Mouse (Mus musculus) heart, embryonic 11.5 days (tissue): ENCODE measurements at regions not wholly inside any gene's neighbourhood (a gene's known extent, or its start where the extent isn't known, plus 50 kb on each side); places are given as distances from the start of the nearest gene placed in this dataset.

Experiments
- ATAC-seq: fragments of 200-750 bp; cut with Nextera tagmentation; replicated peaks from 2 replicates; pipeline ENCODE4 v1.8.0; 2017; ENCODE audit warnings: moderate library complexity; ENCODE audit not compliant: insufficient number of reproducible peaks, low FRiP score, low TSS enrichment
- H3K27ac ChIP-seq: fragments of 300-500 bp; sonication (generic); 2 replicates; pipeline ENCODE4 v1.5.1; 2014; ENCODE audit warnings: mild to moderate bottlenecking, low read depth, low read length
- H3K27me3 ChIP-seq: fragments of 300-500 bp; sonication (generic); 2 replicates; pipeline ENCODE4 v1.6.1; 2014; ENCODE audit warnings: mild to moderate bottlenecking, low read length, mixed read lengths; ENCODE audit not compliant: control insufficient read depth, insufficient read depth
- H3K36me3 ChIP-seq: fragments of 300-500 bp; sonication (generic); 2 replicates; pipeline ENCODE4 v1.6.1; 2014; ENCODE audit warnings: mild to moderate bottlenecking, low read length, moderate library complexity, mixed read lengths; ENCODE audit not compliant: control insufficient read depth, insufficient read depth
- H3K4me1 ChIP-seq: fragments of 300-500 bp; sonication (generic); 2 replicates; pipeline ENCODE4 v1.6.1; 2014; ENCODE audit warnings: low read length; ENCODE audit not compliant: control insufficient read depth, insufficient read depth
- H3K4me2 ChIP-seq: fragments of 300-500 bp; sonication (generic); 2 replicates; pipeline ENCODE4 v1.6.1; 2014; ENCODE audit warnings: mild to moderate bottlenecking, moderate library complexity
- H3K4me3 ChIP-seq: fragments of 300-500 bp; sonication (generic); 2 replicates; pipeline ENCODE4 v1.5.1; 2014; ENCODE audit warnings: low read depth, low read length
- H3K9ac ChIP-seq: fragments of 300-500 bp; sonication (generic); 2 replicates; pipeline ENCODE4 v1.6.1; 2014; ENCODE audit warnings: mild to moderate bottlenecking, low read depth, low read length, moderate library complexity
- H3K9me3 ChIP-seq: fragments of 300-500 bp; sonication (generic); replicated peaks from 2 replicates; pipeline ENCODE4 v1.6.1; 2016; ENCODE audit warnings: low read length; ENCODE audit not compliant: control insufficient read depth
- WGBS: fragments of 180-500 bp; shearing (Covaris S2); extraction: QIAGEN DNeasy Blood & Tissue Kit; methylation state at CpG from one replicate; pipeline ENCODE4 v1.1.7; 2014; ENCODE audit not compliant: insufficient replicate concordance; 5-methylcytosine and 5-hydroxymethylcytosine counted together

GRCm38 (mm10) chr13:115316681-115317080 lies 214.9 kb upstream of the Itga1 start:
- Histone ChIP-seq H3K4me2 (no peak overlapping the region), H3K36me3 (no peaks in the 10 kb centered on the region), H3K4me3 (no peak overlapping the region), H3K4me1 (no peaks in the 10 kb centered on the region), H3K27ac (no peak overlapping the region), H3K9ac (no peak overlapping the region), H3K27me3 (no peaks in the 10 kb centered on the region), H3K9me3 (no peaks in the 10 kb centered on the region)
- 74% methylated on average over 3 of the region's 3 CpGs for WGBS
- no peak for ATAC-seq

DNA sequence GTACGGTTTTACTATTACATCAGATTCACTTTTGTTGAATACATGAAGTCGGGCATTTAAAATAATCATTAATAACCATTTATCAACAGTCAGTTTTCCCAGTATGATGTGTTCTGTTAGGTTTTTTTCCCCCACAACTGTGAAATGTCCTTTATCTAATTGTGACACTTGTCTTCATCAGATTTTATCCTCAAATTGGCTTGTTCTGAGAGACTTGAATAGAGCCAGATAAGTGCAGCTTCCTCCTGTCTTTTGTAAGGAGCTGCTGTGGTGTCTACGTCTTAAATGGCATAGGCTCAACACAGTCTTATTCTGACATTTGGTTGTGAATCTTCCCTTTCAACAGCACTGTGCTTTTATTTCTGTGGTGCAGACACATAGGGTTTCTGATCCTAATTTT lies 206.8 kb upstream of the Itga1 start:
- no peaks in the 10 kb centered on the region for H3K4me1 ChIP-seq
- H3K4me3 ChIP-seq, result no peak overlapping the region
- H3K9me3 ChIP-seq, result no peaks in the 10 kb centered on the region
- H3K27me3 ChIP-seq, result no peaks in the 10 kb centered on the region
- no peaks in the 10 kb centered on the region for H3K36me3 ChIP-seq
- H3K27ac ChIP-seq, result no peak overlapping the region
- no peak overlapping the region for H3K9ac ChIP-seq
- H3K4me2 ChIP-seq, result no peak overlapping the region
- no peak for ATAC-seq
- 65% methylated on average over 3 of the region's 3 CpGs for WGBS

GRCm38 (mm10) chr13:115287371-115287770 lies 185.6 kb upstream of the Itga1 start:
- Histone ChIP-seq H3K27me3 (no peaks in the 10 kb centered on the region), H3K9ac (no peak overlapping the region), H3K36me3 (no peaks in the 10 kb centered on the region), H3K27ac (no peak overlapping the region), H3K4me2 (no peak overlapping the region), H3K4me1 (no peaks in the 10 kb centered on the region), H3K4me3 (no peak overlapping the region), H3K9me3 (no peaks in the 10 kb centered on the region)
- ATAC-seq, result no peak
- 38% methylated on average over 3 of the region's 3 CpGs for WGBS

DNA sequence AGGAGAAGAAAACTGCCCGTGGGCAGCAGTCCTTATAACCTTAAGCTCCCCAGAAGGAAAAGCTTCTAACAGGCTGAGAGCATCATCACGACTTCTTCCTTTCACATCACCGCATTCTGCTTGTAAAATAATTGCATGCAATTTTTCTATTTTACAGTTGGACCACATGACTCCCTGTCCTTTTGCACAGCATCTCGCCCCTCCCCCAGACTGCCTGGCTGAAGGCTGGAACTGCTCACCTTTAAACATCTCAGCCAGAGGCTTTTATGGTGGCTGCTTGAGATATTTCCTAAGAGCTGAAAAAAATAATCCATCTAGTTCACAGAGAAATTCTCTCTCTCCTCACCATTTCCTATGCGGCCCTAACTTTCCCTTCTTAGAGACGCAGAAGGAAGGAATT lies 164.4 kb upstream of the Itga1 start:
- Histone ChIP-seq H3K27me3 (no peaks in the 10 kb centered on the region), H3K9me3 (no peaks in the 10 kb centered on the region), H3K4me2 (no peak overlapping the region), H3K9ac (no peak overlapping the region), H3K27ac (no peak overlapping the region), H3K4me1 (no peaks in the 10 kb centered on the region), H3K36me3 (no peaks in the 10 kb centered on the region), H3K4me3 (no peak overlapping the region)
- WGBS, result 77% methylated on average over 6 of the region's 6 CpGs
- ATAC-seq, result no peak

- Histone ChIP-seq H3K27ac (no peak overlapping the region), H3K9ac (no peak overlapping the region), H3K4me3 (no peak overlapping the region), H3K4me1 (no peaks in the 10 kb centered on the region), H3K27me3 (no peaks in the 10 kb centered on the region), H3K9me3 (no peaks in the 10 kb centered on the region), H3K4me2 (no peak overlapping the region), H3K36me3 (no peaks in the 10 kb centered on the region)
- no peak for ATAC-seq
- 61% methylated on average over 2 of the region's 2 CpGs for WGBS
Observed at GRCm38 (mm10) chr13:115257345-115257744, 155.6 kb upstream of the Itga1 start.

DNA sequence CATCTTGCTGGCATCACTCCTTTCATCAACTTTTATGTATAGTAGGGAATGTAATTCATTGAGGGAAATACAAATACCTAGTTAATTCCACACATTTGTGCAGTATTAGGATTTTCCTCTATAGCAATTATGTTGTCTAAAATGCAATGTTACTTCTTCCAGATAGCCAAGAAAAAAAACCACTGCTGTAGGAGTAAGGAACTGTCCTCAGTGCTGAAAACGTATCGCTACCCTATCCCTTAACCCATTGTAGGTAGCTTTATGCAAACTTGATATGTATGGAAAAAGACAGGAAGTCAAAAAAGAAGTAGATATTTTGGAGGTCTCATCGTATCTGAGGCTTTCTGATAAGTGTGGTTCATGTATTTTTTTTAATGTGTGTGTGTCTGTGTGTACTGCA lies 150.8 kb upstream of the Itga1 start:
- H3K9me3 ChIP-seq, result no peaks in the 10 kb centered on the region
- H3K9ac ChIP-seq, result no peak overlapping the region
- H3K27ac ChIP-seq, result no peak overlapping the region
- H3K4me2 ChIP-seq, result no peak overlapping the region
- H3K4me1 ChIP-seq, result no peaks in the 10 kb centered on the region
- no peaks in the 10 kb centered on the region for H3K27me3 ChIP-seq
- no peaks in the 10 kb centered on the region for H3K36me3 ChIP-seq
- H3K4me3 ChIP-seq, result no peak overlapping the region
- WGBS, result 47% methylated on average over 3 of the region's 3 CpGs
- no peak for ATAC-seq

- H3K27me3 ChIP-seq, result no peaks in the 10 kb centered on the region
- no peaks in the 10 kb centered on the region for H3K4me1 ChIP-seq
- H3K36me3 ChIP-seq, result no peaks in the 10 kb centered on the region
- H3K4me3 ChIP-seq, result no peak overlapping the region
- no peaks in the 10 kb centered on the region for H3K9me3 ChIP-seq
- H3K9ac ChIP-seq, result no peak overlapping the region
- 84% methylated on average over 4 of the region's 4 CpGs for WGBS
- ATAC-seq, result no peak
- no peak overlapping the region for H3K27ac ChIP-seq
- H3K4me2 ChIP-seq, result no peak overlapping the region
Observed at GRCm38 (mm10) chr13:115231981-115232380, 130.2 kb upstream of the Itga1 start.

- ATAC-seq, result no peak
- Histone ChIP-seq H3K9me3 (no peaks in the 10 kb centered on the region), H3K4me3 (no peak overlapping the region), H3K4me2 (no peak overlapping the region), H3K9ac (no peak overlapping the region), H3K27ac (no peak overlapping the region), H3K27me3 (no peaks in the 10 kb centered on the region), H3K36me3 (no peaks in the 10 kb centered on the region), H3K4me1 (no peaks in the 10 kb centered on the region)
- 27% methylated on average over 13 of the region's 13 CpGs for WGBS
Observed at GRCm38 (mm10) chr13:115230494-115230893, 128.7 kb upstream of the Itga1 start.

GRCm38 (mm10) chr13:115226824-115227223 lies 125.1 kb upstream of the Itga1 start:
- no peak overlapping the region for H3K9ac ChIP-seq
- no peaks in the 10 kb centered on the region for H3K4me1 ChIP-seq
- H3K4me2 ChIP-seq, result no peak overlapping the region
- H3K36me3 ChIP-seq, result no peaks in the 10 kb centered on the region
- no peak overlapping the region for H3K27ac ChIP-seq
- H3K9me3 ChIP-seq, result no peaks in the 10 kb centered on the region
- ATAC-seq, result no peak; the same call in 1 of the 2 replicates
- 52% methylated on average over 6 of the region's 6 CpGs for WGBS
- H3K4me3 ChIP-seq, result no peak overlapping the region
- H3K27me3 ChIP-seq, result no peaks in the 10 kb centered on the region
